Mouse (Mus musculus): Measurements from ENCODE around the gene Ifi206. TPM values are rescaled to one million over a fixed set of nuclear protein-coding genes. Genes with fewer than 3 reads are reported as not detected.

The Ifi206 gene
- polyA plus RNA-seq, 1 experiment from 2014 or later = 0.16 TPM

GRCm38 (mm10) chr1:173440681-173441080 lies 50.2 kb downstream of the Ifi206 start:
- Histone ChIP-seq H3K9ac (replicated peaks; ENCODE audit: low read depth) (no peak overlapping the region), H3K4me1 (ENCODE audit: insufficient read depth, low read depth, low read length) (no peaks in the 10 kb centered on the region), H3K27ac (ENCODE audit: low read length) (no peak overlapping the region), H3K36me3 (ENCODE audit: insufficient read depth, low read length) (no peaks in the 10 kb centered on the region), H3K27me3 (replicated peaks; ENCODE audit: insufficient read depth, low read length) (no peaks in the 10 kb centered on the region), H3K4me2 (replicated peaks; ENCODE audit: low read depth, low read length) (no peak overlapping the region), H3K4me3 (ENCODE audit: low read depth, low read length) (no peak overlapping the region), H3K9me3 (ENCODE audit: low read length) (no peaks in the 10 kb centered on the region)
- ATAC-seq = no peak
- TF ChIP-seq EP300 (IDR thresholded peaks at IDR 0.05) = no peak
- no peak for TF ChIP-seq CTCF (IDR thresholded peaks at IDR 0.05)
- DNase-seq (ENCODE audit: low spot score) = no peak
- WGBS = 27% methylated on average over 1 of the region's 1 CpGs

GRCm38 (mm10) chr1:173437161-173437953 lies 53.5 kb downstream of the Ifi206 start:
- 58% methylated on average over 6 of the region's 6 CpGs for WGBS
- H3K36me3 ChIP-seq (ENCODE audit: insufficient read depth, low read length) = no peaks in the 10 kb centered on the region
- ATAC-seq (no peak), DNase-seq (ENCODE audit: low spot score) (no peak)
- no peak overlapping the region for H3K4me2 ChIP-seq (replicated peaks; ENCODE audit: low read depth, low read length)
- H3K27me3 ChIP-seq (replicated peaks; ENCODE audit: insufficient read depth, low read length) = no peaks in the 10 kb centered on the region
- H3K9me3 ChIP-seq (ENCODE audit: low read length) = no peaks in the 10 kb centered on the region
- H3K4me1 ChIP-seq (ENCODE audit: insufficient read depth, low read depth, low read length) = no peaks in the 10 kb centered on the region
- H3K27ac ChIP-seq (ENCODE audit: low read length) = no peak overlapping the region
- TF ChIP-seq EP300 (IDR thresholded peaks at IDR 0.05) = no peak
- no peak for TF ChIP-seq CTCF (IDR thresholded peaks at IDR 0.05)
- no peak overlapping the region for H3K9ac ChIP-seq (replicated peaks; ENCODE audit: low read depth)
- no peak overlapping the region for H3K4me3 ChIP-seq (ENCODE audit: low read depth, low read length)

- Histone ChIP-seq H3K9me3 (ENCODE audit: low read length) (no peaks in the 10 kb centered on the region), H3K4me3 (ENCODE audit: low read depth, low read length) (no peak overlapping the region), H3K36me3 (ENCODE audit: insufficient read depth, low read length) (no peaks in the 10 kb centered on the region), H3K27ac (ENCODE audit: low read length) (no peak overlapping the region), H3K4me1 (ENCODE audit: insufficient read depth, low read depth, low read length) (no peaks in the 10 kb centered on the region), H3K27me3 (replicated peaks; ENCODE audit: insufficient read depth, low read length) (no peaks in the 10 kb centered on the region), H3K9ac (replicated peaks; ENCODE audit: low read depth) (no peak overlapping the region), H3K4me2 (replicated peaks; ENCODE audit: low read depth, low read length) (no peak overlapping the region)
- no peak for TF ChIP-seq EP300 (IDR thresholded peaks at IDR 0.05)
- no peak for TF ChIP-seq CTCF (IDR thresholded peaks at IDR 0.05)
- no peak for ATAC-seq
- no peak for DNase-seq (ENCODE audit: low spot score)
- 57% methylated on average over 2 of the region's 2 CpGs for WGBS
Measured at GRCm38 (mm10) chr1:173432411-173432810, 58.4 kb downstream of the Ifi206 start.

GRCm38 (mm10) chr1:173429995-173430699 lies 60.7 kb downstream of the Ifi206 start:
- Histone ChIP-seq H3K4me1 (ENCODE audit: insufficient read depth, low read depth, low read length) (no peaks in the 10 kb centered on the region), H3K36me3 (ENCODE audit: insufficient read depth, low read length) (no peaks in the 10 kb centered on the region), H3K27ac (ENCODE audit: low read length) (no peak overlapping the region), H3K27me3 (replicated peaks; ENCODE audit: insufficient read depth, low read length) (no peaks in the 10 kb centered on the region), H3K9me3 (ENCODE audit: low read length) (no peaks in the 10 kb centered on the region), H3K4me3 (ENCODE audit: low read depth, low read length) (no peak overlapping the region), H3K4me2 (replicated peaks; ENCODE audit: low read depth, low read length) (no peak overlapping the region), H3K9ac (replicated peaks; ENCODE audit: low read depth) (no peak overlapping the region)
- no peak for TF ChIP-seq EP300 (IDR thresholded peaks at IDR 0.05)
- TF ChIP-seq CTCF (IDR thresholded peaks at IDR 0.05) = 0 out of 2 replicates have a peak, but pooled peaks have one; percentile 2
- no peak for DNase-seq (ENCODE audit: low spot score)
- 75% methylated on average over 5 of the region's 5 CpGs for WGBS
- no peak for ATAC-seq

GRCm38 (mm10) chr1:173427385-173427784 lies 63.5 kb downstream of the Ifi206 start:
- 66% methylated on average over 8 of the region's 8 CpGs for WGBS
- no peak overlapping the region for H3K27ac ChIP-seq (ENCODE audit: low read length)

GRCm38 (mm10) chr1:173426345-173426744 lies 64.5 kb downstream of the Ifi206 start:
- TF ChIP-seq EP300 (IDR thresholded peaks at IDR 0.05) = no peak
- TF ChIP-seq CTCF (IDR thresholded peaks at IDR 0.05) = no peak
- Histone ChIP-seq H3K27me3 (replicated peaks; ENCODE audit: insufficient read depth, low read length) (no peaks in the 10 kb centered on the region), H3K4me3 (ENCODE audit: low read depth, low read length) (no peak overlapping the region), H3K36me3 (ENCODE audit: insufficient read depth, low read length) (no peaks in the 10 kb centered on the region), H3K4me1 (ENCODE audit: insufficient read depth, low read depth, low read length) (no peaks in the 10 kb centered on the region), H3K4me2 (replicated peaks; ENCODE audit: low read depth, low read length) (no peak overlapping the region), H3K9me3 (ENCODE audit: low read length) (no peaks in the 10 kb centered on the region), H3K27ac (ENCODE audit: low read length) (no peak overlapping the region), H3K9ac (replicated peaks; ENCODE audit: low read depth) (no peak overlapping the region)
- 70% methylated on average over 2 of the region's 2 CpGs for WGBS
- ATAC-seq (no peak), DNase-seq (ENCODE audit: low spot score) (no peak)

More at GRCm38 (mm10) chr1:173427385-173427784, 63.5 kb downstream of the Ifi206 start:
- no peaks in the 10 kb centered on the region for H3K36me3 ChIP-seq (ENCODE audit: insufficient read depth, low read length)
- no peak overlapping the region for H3K4me3 ChIP-seq (ENCODE audit: low read depth, low read length)
- no peak overlapping the region for H3K4me2 ChIP-seq (replicated peaks; ENCODE audit: low read depth, low read length)
- no peaks in the 10 kb centered on the region for H3K9me3 ChIP-seq (ENCODE audit: low read length)
- H3K27me3 ChIP-seq (replicated peaks; ENCODE audit: insufficient read depth, low read length) = no peaks in the 10 kb centered on the region
- no peak overlapping the region for H3K9ac ChIP-seq (replicated peaks; ENCODE audit: low read depth)
- no peaks in the 10 kb centered on the region for H3K4me1 ChIP-seq (ENCODE audit: insufficient read depth, low read depth, low read length)
- ATAC-seq (no peak), DNase-seq (ENCODE audit: low spot score) (peak; percentile 40)
- TF ChIP-seq EP300 (IDR thresholded peaks at IDR 0.05) = no peak
- no peak for TF ChIP-seq CTCF (IDR thresholded peaks at IDR 0.05)
